Mouse (Mus musculus) lung, postnatal 0 days (tissue): ENCODE data around the gene Glrx.

ENCODE experiments used
- CTCF ChIP-seq: IDR thresholded peaks from 2 replicates; pipeline ENCODE4 v1.5.1; 2016; ENCODE audit warnings: antibody characterized with exemption, mild to moderate bottlenecking
- EP300 ChIP-seq: IDR thresholded peaks from 2 replicates; pipeline ENCODE4 v1.6.1; 2016; ENCODE audit warnings: antibody characterized with exemption, mild to moderate bottlenecking, control low read depth

DNA sequence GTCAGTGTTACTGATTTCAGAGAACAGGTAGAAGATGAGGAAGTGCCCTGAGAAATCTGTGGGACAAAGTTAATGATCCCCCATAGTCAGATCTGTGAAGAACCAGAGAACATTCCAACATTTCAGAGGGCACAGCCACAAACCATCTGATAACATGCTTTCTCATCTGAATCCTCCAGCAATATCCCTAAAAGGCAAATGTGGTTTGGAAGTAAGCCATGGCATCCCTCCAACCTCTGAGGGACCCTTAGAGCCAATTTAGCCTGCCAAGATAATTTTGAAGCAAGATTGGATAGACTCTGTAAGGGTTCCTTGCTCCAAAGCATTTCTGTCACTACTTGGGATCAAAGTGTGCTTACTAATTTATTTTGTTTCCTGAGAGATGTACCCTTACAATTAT lies 6.2 kb upstream of the Glrx start:
- TF ChIP-seq CTCF (no peak), EP300 (no peak)
